Mouse (Mus musculus) stomach, embryonic 16.5 days (tissue): ENCODE results near the gene Mvb12a. TPM values are rescaled to one million over a fixed set of nuclear protein-coding genes. Genes with fewer than 3 reads are reported as not detected.
A peak's percentile ranks its signal among the peaks of the same experiment; 100 is the strongest.
"Not testable (repeated sequence)": the region's sequence is repeated elsewhere in the genome, so short reads cannot be mapped to it uniquely, and the experiment has no call there.

Experiments
- ATAC-seq: fragments of 200-750 bp; cut with Nextera tagmentation; 2 replicates; pipeline ENCODE4 v1.8.0; 2017; ENCODE audit warnings: moderate number of reproducible peaks, moderate TSS enrichment; ENCODE audit not compliant: insufficient read depth, low FRiP score
- H3K27ac ChIP-seq: fragments of 300-500 bp; sonication (generic); 2 replicates; pipeline ENCODE4 v1.5.1; 2014; ENCODE audit warnings: low read length
- H3K27me3 ChIP-seq: fragments of 300-500 bp; sonication (generic); 2 replicates; pipeline ENCODE4 v1.6.1; 2014; ENCODE audit warnings: low read length, control low read depth, mixed read lengths; ENCODE audit not compliant: control insufficient read depth, insufficient read depth
- H3K36me3 ChIP-seq: fragments of 300-500 bp; sonication (generic); 2 replicates; pipeline ENCODE4 v1.6.1; 2014; ENCODE audit warnings: low read length; ENCODE audit not compliant: control insufficient read depth, insufficient read depth
- H3K4me1 ChIP-seq: fragments of 300-500 bp; sonication (generic); 2 replicates; pipeline ENCODE4 v1.6.1; 2014; ENCODE audit warnings: low read length, control low read depth, mixed read lengths; ENCODE audit not compliant: control insufficient read depth, insufficient read depth
- H3K4me2 ChIP-seq: fragments of 300-500 bp; sonication (generic); 2 replicates; pipeline ENCODE4 v1.6.1; 2014; ENCODE audit warnings: low read depth, low read length, mixed read lengths
- H3K4me3 ChIP-seq: fragments of 300-500 bp; sonication (generic); replicated peaks from 2 replicates; pipeline ENCODE4 v1.5.1; 2014; ENCODE audit warnings: mild to moderate bottlenecking, low read length
- H3K9ac ChIP-seq: fragments of 300-500 bp; sonication (generic); 2 replicates; pipeline ENCODE4 v1.6.1; 2014; ENCODE audit warnings: low read length
- H3K9me3 ChIP-seq: fragments of 300-500 bp; sonication (generic); replicated peaks from 2 replicates; pipeline ENCODE4 v1.6.1; 2016; ENCODE audit warnings: low read length, control low read depth; ENCODE audit not compliant: control insufficient read depth
- WGBS: fragments of 180-500 bp; shearing (Covaris S2); extraction: QIAGEN DNeasy Blood & Tissue Kit; methylation state at CpG from one replicate; pipeline ENCODE4 v1.1.7; 2014; 5-methylcytosine and 5-hydroxymethylcytosine counted together
- polyA plus RNA-seq: library from polyadenylated mRNA; unstranded; fragments of >200 nt; fragmentation: Nextera tagmentation; extraction: Ambion mirVana; gene quantifications from 2 replicates; pipeline ENCODE4 v1.2.1, GENCODE M21; 2015

The Mvb12a gene
- polyA plus RNA-seq, 1 experiment from 2014 or later = 103 TPM

- WGBS = 6% methylated on average over 17 of the region's 17 CpGs
- peaks cover 7% of the 10 kb centered on the region; the same call in 1 of the 2 replicates for H3K4me1 ChIP-seq
- no peaks in the 10 kb centered on the region for H3K9me3 ChIP-seq
- H3K27ac ChIP-seq = no peak overlapping the region
- no peaks in the 10 kb centered on the region for H3K36me3 ChIP-seq
- H3K4me2 ChIP-seq = peak overlapping the region; percentile 34
- H3K4me3 ChIP-seq = no peak overlapping the region
- peak overlapping the region; percentile 11 for H3K9ac ChIP-seq
- H3K27me3 ChIP-seq = peaks cover 12% of the 10 kb centered on the region
- peak; percentile 89 for ATAC-seq
These were observed 21.1 kb upstream of the Mvb12a start for GRCm38 (mm10) chr8:71521634-71522033.

- H3K4me2 ChIP-seq = peak within 1 kb of the TSS; percentile 21; the same call in 1 of the 2 replicates
- H3K27ac ChIP-seq = peak within 1 kb of the TSS; percentile 3; the same call in 1 of the 2 replicates
- H3K4me3 ChIP-seq = peak within 1 kb of the TSS; percentile 11; the same call in 1 of the 2 replicates
- no peak for ATAC-seq
- peaks cover 19% of the 10 kb centered on the region; the same call in 1 of the 2 replicates for H3K4me1 ChIP-seq
- H3K9ac ChIP-seq = peak within 1 kb of the TSS; percentile 60
- H3K36me3 ChIP-seq = no peaks in the 10 kb centered on the region
- 24% methylated on average over 46 of the region's 46 CpGs for WGBS
- H3K27me3 ChIP-seq = peaks cover 12% of the 10 kb centered on the region
- H3K9me3 ChIP-seq = no peaks in the 10 kb centered on the region
These were observed 17.3 kb upstream of the Mvb12a start, which contains the start of gene Ccdc194 for GRCm38 (mm10) chr8:71525226-71526050. Gene Ccdc194, minus strand, starts transcription at chr8:71525711.

GRCm38 (mm10) chr8:71526272-71526671 is 16.4 kb upstream of the Mvb12a start:
- Histone ChIP-seq H3K36me3 (no peaks in the 10 kb centered on the region), H3K4me2 (no peak overlapping the region), H3K4me1 (peaks cover 19% of the 10 kb centered on the region; the same call in 1 of the 2 replicates), H3K9me3 (no peaks in the 10 kb centered on the region), H3K4me3 (no peak overlapping the region), H3K27ac (no peak overlapping the region; the same call in 1 of the 2 replicates), H3K27me3 (peaks cover 12% of the 10 kb centered on the region), H3K9ac (no peak overlapping the region)
- 21% methylated on average over 6 of the region's 6 CpGs for WGBS
- ATAC-seq = no peak

- peaks cover 12% of the 10 kb centered on the region for H3K27me3 ChIP-seq
- H3K9ac ChIP-seq = no peak overlapping the region
- peaks cover 19% of the 10 kb centered on the region; the same call in 1 of the 2 replicates for H3K4me1 ChIP-seq
- ATAC-seq = no peak
- no peaks in the 10 kb centered on the region for H3K9me3 ChIP-seq
- peak overlapping the region; percentile 3 for H3K27ac ChIP-seq
- 60% methylated on average over 3 of the region's 3 CpGs for WGBS
- no peak overlapping the region for H3K4me3 ChIP-seq
- H3K36me3 ChIP-seq = no peaks in the 10 kb centered on the region
- no peak overlapping the region for H3K4me2 ChIP-seq
These were observed 15.4 kb upstream of the Mvb12a start for GRCm38 (mm10) chr8:71527162-71527870.

- 71% methylated on average over 11 of the region's 11 CpGs for WGBS
- H3K36me3 ChIP-seq = no peaks in the 10 kb centered on the region
- H3K27me3 ChIP-seq = peaks cover 12% of the 10 kb centered on the region
- no peak overlapping the region for H3K9ac ChIP-seq
- peak; percentile 42; the same call in 1 of the 2 replicates for ATAC-seq
- H3K4me1 ChIP-seq = peaks cover 19% of the 10 kb centered on the region; the same call in 1 of the 2 replicates
- no peak overlapping the region for H3K4me2 ChIP-seq
- H3K4me3 ChIP-seq = no peak overlapping the region
- peak overlapping the region; percentile 76 for H3K27ac ChIP-seq
- H3K9me3 ChIP-seq = no peaks in the 10 kb centered on the region
These were observed 14.2 kb upstream of the Mvb12a start for GRCm38 (mm10) chr8:71528362-71529073.

GRCm38 (mm10) chr8:71530735-71531467 is 11.8 kb upstream of the Mvb12a start:
- H3K27ac ChIP-seq, H3K36me3 ChIP-seq, H3K9ac ChIP-seq, H3K27me3 ChIP-seq, H3K4me3 ChIP-seq, H3K4me2 ChIP-seq, H3K9me3 ChIP-seq, ATAC-seq: not testable (repeated sequence)
- 70% methylated on average over 5 of the region's 12 CpGs for WGBS
- H3K4me1 ChIP-seq = peaks cover 12% of the 10 kb centered on the region; the same call in 1 of the 2 replicates

GRCm38 (mm10) chr8:71534263-71534810 is 8.4 kb upstream of the Mvb12a start:
- ATAC-seq = no peak
- Histone ChIP-seq H3K27ac (no peak overlapping the region), H3K9me3 (no peaks in the 10 kb centered on the region), H3K36me3 (no peaks in the 10 kb centered on the region), H3K27me3 (no peaks in the 10 kb centered on the region), H3K4me1 (0 out of 2 replicates have a peak, but pooled peaks cover 5% of the 10 kb centered on the region), H3K4me2 (no peak overlapping the region), H3K4me3 (no peak overlapping the region), H3K9ac (no peak overlapping the region)
- WGBS = 42% methylated on average over 3 of the region's 3 CpGs

- H3K9ac ChIP-seq = no peak overlapping the region
- WGBS = 62% methylated on average over 5 of the region's 5 CpGs
- no peak overlapping the region for H3K4me3 ChIP-seq
- H3K36me3 ChIP-seq = no peaks in the 10 kb centered on the region
- no peak for ATAC-seq
- H3K9me3 ChIP-seq = no peaks in the 10 kb centered on the region
- no peaks in the 10 kb centered on the region for H3K27me3 ChIP-seq
- no peak overlapping the region for H3K4me2 ChIP-seq
- H3K27ac ChIP-seq = no peak overlapping the region
- H3K4me1 ChIP-seq = 0 out of 2 replicates have a peak, but pooled peaks cover 5% of the 10 kb centered on the region
These were observed 7.1 kb upstream of the Mvb12a start for GRCm38 (mm10) chr8:71535663-71536062.
